Mouse (Mus musculus): ENCODE data around the gene Rnf151.

DNA sequence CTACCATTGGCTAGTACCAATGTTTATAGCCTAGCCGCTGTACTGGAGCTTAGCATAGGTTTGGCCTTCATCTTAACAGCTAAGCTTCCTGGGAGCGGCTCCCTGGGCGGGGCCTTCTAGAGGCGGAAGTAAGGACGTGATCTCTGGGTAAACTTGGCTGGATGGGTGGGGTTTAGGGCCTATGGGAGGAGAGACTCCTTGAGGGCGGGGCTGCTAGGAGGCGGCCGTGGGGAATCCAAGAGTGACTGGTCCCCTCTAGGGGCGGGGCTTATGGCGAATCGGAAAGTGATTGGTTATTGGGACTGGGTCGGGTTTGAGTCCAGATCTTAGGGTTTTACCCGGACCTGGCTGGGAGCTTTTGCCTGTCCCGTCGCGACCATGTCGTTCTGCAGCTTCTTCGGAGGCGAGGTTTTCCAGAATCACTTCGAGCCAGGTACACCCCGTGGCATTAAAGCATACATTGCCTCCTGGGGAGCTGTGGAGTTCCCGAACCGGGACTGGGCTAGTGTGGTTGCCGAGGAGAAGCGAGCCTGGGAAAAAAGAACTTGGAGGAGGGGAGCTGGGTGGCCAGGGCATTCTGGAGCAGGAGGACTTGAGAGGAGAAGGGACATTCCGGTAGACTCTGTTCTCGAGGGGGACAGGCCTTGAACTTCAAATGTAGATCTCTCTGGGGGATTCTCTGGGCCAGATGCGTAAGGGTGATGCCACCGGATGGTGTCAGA is 18.6 kb upstream of the Rnf151 start, which contains the start of gene Msrb1:
- TF ChIP-seq GATA1 (IDR thresholded peaks at IDR 0.05; ENCODE audit: borderline replicate concordance, low read length) (no peak), FLI1 (IDR thresholded peaks at IDR 0.05; ENCODE audit: low read length) (no peak)

All from megakaryocyte, embryonic 14.5 days (primary cell).